Mouse (Mus musculus): ENCODE results near the gene H3f3a.

DNA sequence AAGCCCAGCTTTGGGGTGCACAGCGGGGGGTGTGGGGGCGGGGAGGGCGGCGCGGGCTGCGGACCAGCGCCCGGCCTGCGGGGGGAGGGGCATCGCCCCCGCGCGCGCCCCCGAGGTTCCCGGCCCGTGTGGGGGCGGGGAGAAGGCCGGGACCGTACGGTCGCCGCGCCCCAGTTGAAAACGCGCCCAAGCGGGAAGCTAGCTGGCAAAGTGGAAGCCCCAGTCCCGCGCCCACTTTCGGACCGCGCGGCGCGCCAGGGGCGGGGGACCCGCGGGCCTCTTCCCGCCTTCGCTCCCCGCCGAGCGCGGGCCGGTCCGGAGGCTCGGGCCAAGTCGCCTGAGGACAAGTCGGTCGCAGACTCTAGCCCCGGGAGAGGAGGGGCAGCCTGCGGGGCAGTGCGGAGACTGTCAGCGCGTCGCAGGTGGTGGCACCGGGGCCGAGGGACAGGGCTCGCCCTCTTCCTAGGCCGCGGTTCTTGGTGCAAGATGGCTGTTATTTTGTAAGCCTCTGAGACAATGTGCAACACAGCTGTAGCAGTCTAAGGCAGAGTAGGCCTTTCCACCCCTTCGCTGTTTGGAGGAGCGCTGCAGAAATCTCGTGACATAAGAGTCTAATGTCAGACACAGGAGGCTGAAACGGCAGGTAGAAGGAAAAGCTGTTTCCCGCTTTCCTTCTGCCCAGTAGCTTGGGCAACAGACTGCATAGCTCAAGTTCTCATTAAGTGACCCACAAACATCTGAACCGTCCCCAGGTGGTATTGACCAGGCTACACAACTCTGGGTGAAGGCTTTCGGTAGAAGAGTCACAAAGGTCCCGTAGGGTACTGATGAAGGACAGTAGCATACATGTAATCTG is at the start of gene H3f3a:
- TF ChIP-seq CTCF (IDR thresholded peaks at IDR 0.05; ENCODE audit: borderline replicate concordance, extremely low read depth, insufficient read depth, insufficient read length) (no peak), POLR2A (IDR thresholded peaks at IDR 0.05; ENCODE audit: borderline replicate concordance, extremely low read depth, insufficient read depth, insufficient read length, poor library complexity, severe bottlenecking) (peak; percentile 48; the same call in 1 of the 2 replicates)
